Mouse (Mus musculus) heart, adult 2 months (tissue): ENCODE results near the gene Inpp5b.

Source experiments
- CTCF ChIP-seq: fragments of 200-600 bp; IDR thresholded peaks from 2 replicates; pipeline ENCODE4 v1.8.1; 2022; ENCODE audit warnings: antibody characterized with exemption, mild to moderate bottlenecking, moderate library complexity
- EP300 ChIP-seq: fragments of 200-500 bp; IDR thresholded peaks from 2 replicates; pipeline ENCODE4 v1.6.1; 2011; ENCODE audit warnings: low read depth, low read length, control low read depth; ENCODE audit not compliant: insufficient read depth
- POLR2A ChIP-seq: fragments of 200-500 bp; IDR thresholded peaks from 2 replicates; pipeline ENCODE4 v1.6.1; 2011; ENCODE audit warnings: mild to moderate bottlenecking, low read depth, low read length, control low read depth; ENCODE audit not compliant: insufficient read depth

DNA sequence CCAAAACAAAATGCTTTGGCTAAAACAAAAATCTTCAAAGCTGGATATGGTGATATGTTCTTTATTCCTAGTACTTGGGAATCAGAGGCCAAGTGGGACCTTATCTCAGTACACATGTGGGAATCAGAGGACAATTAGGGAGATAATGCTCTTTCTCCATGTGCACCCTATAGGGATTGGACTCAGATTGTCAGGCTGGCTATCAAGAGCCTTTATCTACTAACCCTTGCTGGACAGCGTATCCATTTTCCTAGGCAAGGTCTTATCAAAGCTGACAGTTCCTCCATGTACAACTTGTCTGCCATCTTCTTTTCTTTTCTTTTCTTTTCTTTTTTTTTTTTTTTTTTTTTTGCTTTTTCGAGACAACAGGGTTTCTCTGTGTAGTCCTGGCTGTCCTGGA lies 31.8 kb downstream of the Inpp5b start:
- no peak for TF ChIP-seq CTCF
- TF ChIP-seq POLR2A = no peak
- TF ChIP-seq EP300 = no peak
